Mouse (Mus musculus): ENCODE measurements around the gene Agbl3. TPM values are rescaled to one million over a fixed set of nuclear protein-coding genes. Genes with fewer than 3 reads are reported as not detected.
A peak's percentile ranks its signal among the peaks of the same experiment; 100 is the strongest.

The Agbl3 gene
- polyA plus RNA-seq (2012; rRNA removed) (1.4 and 3.0 TPM in 2 replicates), polyA plus RNA-seq (2014; fragmentation: Nextera tagmentation; extraction: Ambion mirVana) (2.8 and 4.0 TPM in 2 replicates)

GRCm38 (mm10) chr6:34780231-34780942, at the start of gene Agbl3:
TSS of gene Agbl3 (plus strand) at chr6:34780432.
- peak within 1 kb of the TSS; percentile 69 for H3K4me2 ChIP-seq (ENCODE audit: low read depth)
- H3K27me3 ChIP-seq (ENCODE audit: control insufficient read depth, insufficient read depth, low read length) = no peaks in the 10 kb centered on the region
- H3K9me3 ChIP-seq (ENCODE audit: control insufficient read depth, low read length) = no peaks in the 10 kb centered on the region
- H3K36me3 ChIP-seq (replicated peaks; ENCODE audit: control insufficient read depth, insufficient read depth, low read depth) = no peaks in the 10 kb centered on the region
- H3K4me1 ChIP-seq (replicated peaks; ENCODE audit: control insufficient read depth in 2 of 2, insufficient read depth in 2 of 2, low read length in 1 of 2) = peaks cover 4 to 6% of the 10 kb centered on the region in 2 experiments
- ATAC-seq (ENCODE audit: insufficient read depth) = peak; percentile 91
- under 1% methylated on average over 81 of the region's 81 CpGs for WGBS (ENCODE audit: insufficient replicate concordance)
- H3K27ac ChIP-seq = peak within 1 kb of the TSS; percentile 95
- H3K4me3 ChIP-seq (ENCODE audit: insufficient read depth in 1 of 2, low read depth in 2 of 2, low read length in 2 of 2) = peak within 1 kb of the TSS; percentile 76 to 81
- peak; percentile 90 to 94 (median 92) for DNase-seq (ENCODE audit: low read depth in 3 of 3, low spot score in 3 of 3)
- TF ChIP-seq CTCF (IDR thresholded peaks at IDR 0.05; ENCODE audit: low read depth) = no peak
- TF ChIP-seq EP300 (IDR thresholded peaks at IDR 0.05; ENCODE audit: low read depth) = peak; percentile 39; the same call in 1 of the 2 replicates
- H3K9ac ChIP-seq (replicated peaks) = peak within 1 kb of the TSS; percentile 88

- no peak for TF ChIP-seq EP300 (IDR thresholded peaks at IDR 0.05; ENCODE audit: low read depth)
- no peak for TF ChIP-seq CTCF (IDR thresholded peaks at IDR 0.05; ENCODE audit: low read depth)
- 56% methylated on average over 6 of the region's 6 CpGs for WGBS (ENCODE audit: insufficient replicate concordance)
- ATAC-seq (ENCODE audit: insufficient read depth) (no peak), DNase-seq (ENCODE audit: low read depth in 3 of 3, low spot score in 3 of 3) (no peak)
- peaks cover 0 to 10% of the 10 kb centered on the region in 2 experiments; a peak in 2 of 4 replicates for H3K4me1 ChIP-seq (replicated peaks; ENCODE audit: control insufficient read depth in 2 of 2, insufficient read depth in 2 of 2, low read length in 1 of 2)
- H3K4me3 ChIP-seq (ENCODE audit: insufficient read depth in 1 of 2, low read depth in 2 of 2, low read length in 2 of 2) = no peak overlapping the region
- H3K9ac ChIP-seq (replicated peaks) = no peak overlapping the region
- no peaks in the 10 kb centered on the region for H3K27me3 ChIP-seq (ENCODE audit: control insufficient read depth, insufficient read depth, low read length)
- H3K36me3 ChIP-seq (replicated peaks; ENCODE audit: control insufficient read depth, insufficient read depth, low read depth) = no peaks in the 10 kb centered on the region
- no peak overlapping the region for H3K27ac ChIP-seq
- no peaks in the 10 kb centered on the region for H3K9me3 ChIP-seq (ENCODE audit: control insufficient read depth, low read length)
- no peak overlapping the region for H3K4me2 ChIP-seq (ENCODE audit: low read depth)
Measured at GRCm38 (mm10) chr6:34731007-34731406, 49.2 kb upstream of the Agbl3 start.

GRCm38 (mm10) chr6:34731529-34731928, 48.7 kb upstream of the Agbl3 start:
- TF ChIP-seq CTCF (IDR thresholded peaks at IDR 0.05; ENCODE audit: low read depth) (no peak), EP300 (IDR thresholded peaks at IDR 0.05; ENCODE audit: low read depth) (no peak)
- ATAC-seq (ENCODE audit: insufficient read depth) (no peak), DNase-seq (ENCODE audit: low read depth in 3 of 3, low spot score in 3 of 3) (no peak)
- no peaks in the 10 kb centered on the region for H3K27me3 ChIP-seq (ENCODE audit: control insufficient read depth, insufficient read depth, low read length)
- no peak overlapping the region for H3K4me2 ChIP-seq (ENCODE audit: low read depth)
- H3K4me3 ChIP-seq (ENCODE audit: insufficient read depth in 1 of 2, low read depth in 2 of 2, low read length in 2 of 2) = no peak overlapping the region
- WGBS (ENCODE audit: insufficient replicate concordance) = 76% methylated on average over 9 of the region's 9 CpGs
- H3K27ac ChIP-seq = no peak overlapping the region
- H3K9me3 ChIP-seq (ENCODE audit: control insufficient read depth, low read length) = no peaks in the 10 kb centered on the region
- H3K9ac ChIP-seq (replicated peaks) = no peak overlapping the region
- H3K4me1 ChIP-seq (replicated peaks; ENCODE audit: control insufficient read depth in 2 of 2, insufficient read depth in 2 of 2, low read length in 1 of 2) = peaks cover 0 to 7% of the 10 kb centered on the region in 2 experiments; a peak in 2 of 4 replicates
- H3K36me3 ChIP-seq (replicated peaks; ENCODE audit: control insufficient read depth, insufficient read depth, low read depth) = no peaks in the 10 kb centered on the region

- no peak overlapping the region for H3K4me2 ChIP-seq (ENCODE audit: low read depth)
- TF ChIP-seq CTCF (IDR thresholded peaks at IDR 0.05; ENCODE audit: low read depth) (no peak), EP300 (IDR thresholded peaks at IDR 0.05; ENCODE audit: low read depth) (no peak)
- no peaks in the 10 kb centered on the region for H3K36me3 ChIP-seq (replicated peaks; ENCODE audit: control insufficient read depth, insufficient read depth, low read depth)
- WGBS (ENCODE audit: insufficient replicate concordance) = 65% methylated on average over 13 of the region's 13 CpGs
- no peak for DNase-seq (ENCODE audit: low read depth in 3 of 3, low spot score in 3 of 3)
- H3K9me3 ChIP-seq (ENCODE audit: control insufficient read depth, low read length) = no peaks in the 10 kb centered on the region
- H3K4me1 ChIP-seq (replicated peaks; ENCODE audit: control insufficient read depth in 2 of 2, insufficient read depth in 2 of 2, low read length in 1 of 2) = no peaks in the 10 kb centered on the region; a peak in 1 of 4 replicates
- no peak overlapping the region for H3K4me3 ChIP-seq (ENCODE audit: insufficient read depth in 1 of 2, low read depth in 2 of 2, low read length in 2 of 2)
- no peak for ATAC-seq (ENCODE audit: insufficient read depth)
- no peak overlapping the region for H3K9ac ChIP-seq (replicated peaks)
- H3K27me3 ChIP-seq (ENCODE audit: control insufficient read depth, insufficient read depth, low read length) = no peaks in the 10 kb centered on the region
- H3K27ac ChIP-seq = no peak overlapping the region
Measured at GRCm38 (mm10) chr6:34734940-34735695, 45.1 kb upstream of the Agbl3 start.

- Histone ChIP-seq H3K4me1 (replicated peaks; ENCODE audit: control insufficient read depth in 2 of 2, insufficient read depth in 2 of 2, low read length in 1 of 2) (no peaks in the 10 kb centered on the region; a peak in 1 of 4 replicates), H3K4me2 (ENCODE audit: low read depth) (no peak overlapping the region), H3K9ac (replicated peaks) (no peak overlapping the region), H3K36me3 (replicated peaks; ENCODE audit: control insufficient read depth, insufficient read depth, low read depth) (no peaks in the 10 kb centered on the region), H3K4me3 (ENCODE audit: insufficient read depth in 1 of 2, low read depth in 2 of 2, low read length in 2 of 2) (no peak overlapping the region), H3K27me3 (ENCODE audit: control insufficient read depth, insufficient read depth, low read length) (no peaks in the 10 kb centered on the region), H3K27ac (no peak overlapping the region), H3K9me3 (ENCODE audit: control insufficient read depth, low read length) (no peaks in the 10 kb centered on the region)
- ATAC-seq (ENCODE audit: insufficient read depth) (no peak), DNase-seq (ENCODE audit: low read depth in 3 of 3, low spot score in 3 of 3) (no peak)
- TF ChIP-seq EP300 (IDR thresholded peaks at IDR 0.05; ENCODE audit: low read depth) (no peak), CTCF (IDR thresholded peaks at IDR 0.05; ENCODE audit: low read depth) (no peak)
- 33% methylated on average over 2 of the region's 2 CpGs for WGBS (ENCODE audit: insufficient replicate concordance)
Measured at GRCm38 (mm10) chr6:34736934-34737333, 43.3 kb upstream of the Agbl3 start.

Measured in liver, embryonic 14.5 days (tissue).